Mouse (Mus musculus) spleen, embryonic (tissue): ENCODE measurements around the gene Rimbp3.
"Not testable (repeated sequence)": the region's sequence is repeated elsewhere in the genome, so short reads cannot be mapped to it uniquely, and the experiment has no call there.

Source experiments
- CTCF ChIA-PET: fragments of 350-600 bp; sonication (Branson Sonifier 250); formaldehyde crosslinking; loops from one replicate; lab custom pipeline; 2022; lab: Charles Lee

The Rimbp3 gene

GRCm38 (mm10) chr16:17208389-17209361 lies at the start of gene Rimbp3:
Gene Rimbp3 (plus strand): TSS chr16:17208603.
- CTCF ChIA-PET = interaction anchor here (0.7 to 1.5 kb wide), 3 partner anchors 23 to 84 kb away, joined by 3 to 5 read pairs (median 3); no protein-coding TSS in a partner anchor

DNA sequence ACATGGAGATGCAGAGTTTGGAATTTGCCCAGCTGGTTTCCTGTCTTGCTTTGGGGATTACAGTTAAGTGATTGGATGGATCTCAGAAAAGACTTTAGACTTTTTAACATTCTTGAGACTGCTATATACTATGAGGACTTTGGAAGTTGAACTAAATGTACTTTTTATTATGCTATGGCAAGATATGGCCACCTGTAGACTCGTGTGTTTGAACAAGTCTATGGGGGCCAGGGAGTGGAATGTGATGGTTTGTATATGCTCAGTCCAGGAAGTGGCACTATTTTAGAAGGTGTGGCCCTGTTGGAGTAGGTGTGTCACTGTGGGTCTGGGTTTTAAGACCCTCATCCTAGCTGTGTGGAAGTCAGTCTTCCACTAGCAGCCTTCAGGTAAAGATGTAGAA lies 42.9 kb upstream of the Rimbp3 start:
- CTCF ChIA-PET = not testable (repeated sequence)

DNA sequence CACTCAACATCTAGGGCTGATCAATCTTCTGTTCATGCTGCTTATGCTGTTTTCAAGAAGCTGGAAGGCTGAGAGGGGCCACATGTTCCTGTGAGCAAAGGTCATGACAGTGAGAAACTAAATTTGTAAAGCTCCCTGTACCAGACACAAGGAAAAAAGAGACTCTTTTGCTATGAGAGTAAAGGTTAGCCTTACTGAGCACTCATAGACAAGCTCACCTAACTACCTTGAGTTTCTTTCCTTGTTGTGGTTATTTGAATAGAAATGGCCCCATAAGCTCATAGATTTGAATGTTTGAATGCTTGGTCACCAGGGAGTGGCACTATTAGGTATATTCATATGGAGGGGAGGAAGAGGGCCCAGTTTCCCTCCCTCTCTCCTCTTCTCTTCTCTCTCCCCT lies 41.2 kb upstream of the Rimbp3 start:
- CTCF ChIA-PET = no interaction called here

- CTCF ChIA-PET = no interaction called here
Measured at GRCm38 (mm10) chr16:17168049-17168448, 40.4 kb upstream of the Rimbp3 start.

DNA sequence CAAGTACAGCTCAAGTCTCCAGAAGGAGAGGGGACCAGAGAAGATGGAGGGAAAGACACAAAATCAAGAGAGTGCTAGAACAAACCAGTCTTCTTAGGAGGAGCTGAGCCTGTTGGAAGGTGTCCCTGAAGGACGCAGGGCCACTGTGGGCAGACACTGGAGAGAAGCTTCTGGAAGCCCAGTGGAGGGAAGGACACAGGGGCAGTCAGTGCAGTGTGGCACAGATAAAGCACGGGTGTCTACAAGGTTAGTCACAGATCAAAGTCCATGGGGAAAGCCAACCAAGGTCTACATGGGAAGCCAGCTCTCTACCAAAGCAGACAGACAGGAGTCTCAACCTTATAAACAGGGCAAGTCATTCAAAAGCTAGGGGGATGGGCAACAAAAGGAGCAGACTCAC lies 32.6 kb upstream of the Rimbp3 start:
- CTCF ChIA-PET = no interaction called here

DNA sequence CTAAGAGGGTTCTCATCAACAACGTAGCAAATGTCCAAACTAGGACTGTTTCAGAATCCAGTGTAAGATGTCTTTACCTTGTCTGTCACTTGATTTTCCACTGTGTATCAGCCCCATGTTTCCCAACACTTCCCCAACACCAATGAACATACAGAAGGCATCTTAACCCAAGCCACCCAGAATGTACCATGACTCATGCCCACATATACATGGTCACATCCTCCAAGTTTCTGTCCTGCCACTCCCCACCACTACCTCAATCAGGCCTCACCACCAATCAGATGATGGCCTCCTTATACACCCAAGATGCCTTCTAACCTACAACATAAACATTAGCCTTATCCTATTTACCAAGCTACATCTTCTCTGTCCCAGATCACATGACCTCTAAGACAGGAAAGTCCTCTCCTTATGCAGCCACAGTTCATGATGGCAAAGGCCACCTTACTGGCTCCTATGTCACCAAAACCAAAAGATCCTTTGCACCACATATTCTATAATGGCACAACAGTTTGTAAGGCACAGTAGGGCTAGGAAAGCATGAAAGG lies 30.7 kb upstream of the Rimbp3 start:
- CTCF ChIA-PET = no interaction called here

- CTCF ChIA-PET = no interaction called here
Measured at GRCm38 (mm10) chr16:17179706-17180105, 28.7 kb upstream of the Rimbp3 start.

DNA sequence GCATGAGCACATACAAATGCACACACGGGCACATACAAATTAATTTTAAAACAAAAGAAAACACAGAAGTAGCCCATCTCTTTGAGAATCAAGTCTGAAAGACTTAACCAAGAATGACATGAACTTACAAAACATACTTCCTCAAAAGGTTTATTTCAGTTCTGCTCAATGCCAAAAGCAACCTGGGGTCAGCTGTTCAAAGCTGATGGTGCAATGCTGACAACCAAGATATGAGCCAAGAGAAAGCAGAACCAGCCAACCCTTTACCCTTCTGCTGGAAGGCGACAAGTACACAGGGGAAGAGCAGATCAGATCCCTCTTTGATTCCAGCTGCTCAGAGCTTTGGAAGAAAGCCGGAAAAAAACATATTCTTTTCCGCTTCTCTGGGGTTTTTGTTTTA lies 27.0 kb upstream of the Rimbp3 start:
- CTCF ChIA-PET = no interaction called here

DNA sequence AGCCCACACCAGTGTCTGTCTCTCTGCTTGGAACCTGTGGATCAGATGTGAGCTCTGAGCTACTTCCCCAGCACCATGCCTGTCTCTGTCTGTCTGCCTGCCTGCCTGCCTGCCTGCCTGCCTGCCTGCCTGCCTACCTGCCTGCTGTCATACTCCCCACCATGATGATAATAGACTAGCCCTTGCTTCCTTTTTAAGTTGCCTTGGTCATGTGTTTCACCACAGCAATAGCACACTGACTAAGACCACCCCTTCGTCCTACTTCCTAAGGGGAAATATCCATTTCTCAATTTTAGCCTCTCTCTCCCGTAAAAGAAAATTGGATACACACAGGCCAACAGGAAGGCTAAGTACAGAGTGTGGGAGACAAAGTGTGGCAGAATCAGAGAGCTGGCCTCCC lies 26.3 kb upstream of the Rimbp3 start:
- CTCF ChIA-PET = no interaction called here

DNA sequence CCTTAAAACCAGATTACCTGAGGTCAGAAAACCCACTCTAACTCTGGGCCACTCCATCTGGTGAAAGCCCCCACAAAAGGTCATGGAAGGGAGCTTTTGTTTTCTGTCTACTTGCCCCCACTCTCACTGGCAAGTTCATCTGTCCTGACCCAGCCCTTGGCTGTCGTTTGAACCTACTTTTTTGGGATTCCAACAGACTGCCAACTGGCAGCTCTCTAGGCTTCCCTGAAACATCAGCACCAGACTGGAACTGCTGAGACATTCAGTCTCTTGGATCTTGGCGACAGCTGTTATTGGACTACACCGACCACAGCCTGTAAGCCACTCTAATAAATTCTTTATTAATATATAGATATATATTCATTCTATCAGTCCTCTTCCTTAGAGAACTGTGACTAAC lies 25.4 kb upstream of the Rimbp3 start:
- CTCF ChIA-PET = interaction anchor here (0.7 kb wide), 1 partner anchor 58 kb away, joined by 7 read pairs; no protein-coding TSS in a partner anchor

- CTCF ChIA-PET = no interaction called here
Measured at GRCm38 (mm10) chr16:17185475-17185874, 22.9 kb upstream of the Rimbp3 start.

DNA sequence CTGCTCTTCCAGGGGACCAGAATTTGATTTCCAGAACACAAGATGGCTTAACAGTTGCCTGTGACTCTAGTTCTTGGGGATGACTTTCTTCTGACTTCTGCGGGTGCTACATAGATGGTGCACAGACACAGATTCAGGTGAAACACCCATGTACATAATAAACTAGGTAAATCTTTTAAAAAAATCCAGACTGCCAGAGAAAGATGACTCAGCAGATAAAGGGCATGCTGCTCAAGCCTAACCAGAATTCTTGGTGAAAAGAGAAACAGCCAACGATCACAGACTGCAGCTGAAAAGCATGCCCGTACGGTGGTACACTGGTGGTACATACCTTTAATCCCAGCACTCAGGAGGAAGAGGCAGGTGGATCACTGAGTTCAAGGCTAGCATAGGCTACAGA lies 14.6 kb upstream of the Rimbp3 start:
- CTCF ChIA-PET = no interaction called here

DNA sequence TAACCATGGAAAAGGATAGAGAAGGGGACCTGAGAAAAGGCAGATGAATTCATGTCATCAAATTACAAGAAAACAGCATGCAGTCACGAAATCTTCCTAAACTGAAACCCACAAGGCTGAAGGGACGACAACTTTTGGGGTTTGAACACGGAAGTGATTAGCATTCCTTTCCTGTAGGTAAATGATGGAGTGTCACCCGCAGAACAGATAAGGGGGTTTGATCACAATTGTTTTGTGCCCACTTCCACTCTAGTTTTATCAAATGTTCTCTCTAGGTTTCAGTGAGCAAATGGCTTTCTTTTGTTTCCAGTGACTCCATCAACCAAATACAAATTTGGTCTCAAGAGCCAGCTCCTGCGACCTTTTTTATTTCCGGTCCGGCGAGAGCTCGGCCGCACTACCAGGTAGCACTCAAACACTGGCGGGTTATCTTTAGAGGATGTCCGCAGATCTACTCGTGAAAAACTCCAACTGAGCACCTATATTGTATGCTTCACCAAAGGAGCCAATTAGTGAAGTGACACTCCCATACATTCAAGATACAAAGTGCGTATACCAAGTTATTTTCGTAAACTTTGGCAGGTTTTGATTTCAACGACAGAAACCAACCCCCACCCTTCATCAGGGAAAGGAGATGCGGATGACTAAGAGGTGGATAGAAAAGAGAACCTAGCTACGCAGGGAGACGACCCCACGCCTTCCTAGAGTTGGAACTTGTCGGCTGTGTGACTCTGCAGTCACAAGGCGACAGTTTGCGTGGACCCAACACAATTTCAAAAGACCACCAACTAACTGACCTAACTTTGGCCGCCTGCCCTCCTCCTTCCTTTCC lies 8.1 kb upstream of the Rimbp3 start:
- CTCF ChIA-PET = no interaction called here

GRCm38 (mm10) chr16:17200953-17201707 lies 7.3 kb upstream of the Rimbp3 start:
- CTCF ChIA-PET = no interaction called here

DNA sequence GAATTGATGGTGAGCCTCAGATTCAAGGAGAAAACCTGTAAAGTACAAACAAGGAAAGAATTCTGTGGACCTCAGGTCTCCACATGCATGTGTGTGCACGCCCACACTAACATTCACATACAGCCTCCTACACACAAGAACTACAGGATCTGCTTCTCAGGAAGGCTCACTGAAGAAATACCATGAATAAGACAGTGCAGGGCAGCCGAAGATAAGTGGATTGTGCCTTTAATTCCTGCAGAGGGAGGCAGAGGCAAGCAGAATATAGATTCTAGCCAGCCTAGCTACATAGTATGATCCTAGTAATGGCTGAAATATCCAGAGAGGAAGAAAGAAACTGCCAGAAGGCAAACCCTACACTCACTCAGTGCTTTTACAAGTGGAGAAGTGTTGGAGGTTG lies 6.4 kb upstream of the Rimbp3 start:
- CTCF ChIA-PET = no interaction called here

DNA sequence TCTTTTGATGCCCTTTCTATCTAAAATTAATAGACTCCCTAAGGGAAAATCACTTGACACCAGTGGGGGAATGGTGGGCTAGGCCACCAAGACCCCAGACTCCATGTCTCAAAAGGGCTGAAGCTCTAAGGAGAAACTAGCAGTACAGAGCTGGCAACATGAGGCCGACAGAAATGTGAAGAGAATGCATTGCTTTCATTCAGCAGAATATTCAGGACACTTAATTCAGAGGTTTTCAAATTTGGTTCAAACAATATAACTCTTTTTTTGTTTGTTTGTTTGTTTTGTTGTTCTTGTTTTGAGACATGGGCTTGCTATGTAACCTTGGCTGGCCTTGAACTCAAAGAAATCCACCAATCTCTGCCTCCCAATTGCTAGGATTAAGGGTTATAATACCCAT lies 5.9 kb upstream of the Rimbp3 start, which contains the start of gene Ube2l3:
Gene Ube2l3, minus strand, starts transcription at position 101 of the 400 bp plus-strand sequence.
- CTCF ChIA-PET = no interaction called here

DNA sequence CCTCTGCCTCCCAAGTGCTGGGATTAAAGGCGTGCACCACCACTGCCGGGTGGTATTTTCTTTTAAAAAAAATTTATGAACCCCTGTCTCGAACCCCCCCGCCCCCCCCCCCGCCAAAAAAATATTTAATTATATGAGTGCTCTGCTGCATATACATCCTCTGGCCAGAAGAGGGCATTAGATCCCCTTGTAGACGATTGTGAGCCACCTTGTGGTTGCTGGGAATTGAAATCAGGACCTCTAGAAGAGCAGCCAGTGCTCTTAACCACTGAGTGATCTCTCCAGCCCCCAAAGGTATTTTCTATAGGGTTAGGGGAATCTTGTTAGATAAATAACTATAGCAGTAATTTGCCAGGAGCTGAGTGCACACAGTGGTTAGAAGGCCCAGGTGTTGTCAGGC lies 3.4 kb upstream of the Rimbp3 start:
- CTCF ChIA-PET = interaction anchor here (0.7 kb wide), 1 partner anchor 76 kb away, joined by 4 read pairs; no protein-coding TSS in a partner anchor

GRCm38 (mm10) chr16:17209404-17209960 lies 1.1 kb downstream of the Rimbp3 start:
- CTCF ChIA-PET = interaction anchor here (0.7 to 1.5 kb wide), 3 partner anchors 23 to 83 kb away, joined by 3 to 5 read pairs (median 3); no protein-coding TSS in a partner anchor

- CTCF ChIA-PET = interaction anchor here (1.0 to 1.5 kb wide), 2 partner anchors 66 to 82 kb away, joined by 3 to 5 read pairs; no protein-coding TSS in a partner anchor
Measured at GRCm38 (mm10) chr16:17209981-17210838, 1.8 kb downstream of the Rimbp3 start.
